Mouse (Mus musculus): Measurements from ENCODE around the gene Mki67.
"Not testable (repeated sequence)": the region's sequence is repeated elsewhere in the genome, so short reads cannot be mapped to it uniquely, and the experiment has no call there.

Mki67 gene

GRCm38 (mm10) chr7:135716968-135717557, 902 bp upstream of the Mki67 start:
- no peak for DNase-seq (ENCODE audit: low read depth)

- DNase-seq (ENCODE audit: low read depth) = peak; percentile 90
Measured at GRCm38 (mm10) chr7:135716445-135716877, 300 bp upstream of the Mki67 start.

GRCm38 (mm10) chr7:135715166-135715565, 995 bp downstream of the Mki67 start:
- no peak for DNase-seq (ENCODE audit: low read depth)

- no peak for DNase-seq (ENCODE audit: low read depth)
Measured at GRCm38 (mm10) chr7:135713326-135713725, 2.8 kb downstream of the Mki67 start.

GRCm38 (mm10) chr7:135712534-135712933, 3.6 kb downstream of the Mki67 start:
- DNase-seq (ENCODE audit: low read depth) = no peak

GRCm38 (mm10) chr7:135710702-135711101, 5.5 kb downstream of the Mki67 start:
- no peak for DNase-seq (ENCODE audit: low read depth)

GRCm38 (mm10) chr7:135705753-135706152, 10.4 kb downstream of the Mki67 start:
- no peak for DNase-seq (ENCODE audit: low read depth)

- no peak for DNase-seq (ENCODE audit: low read depth)
Measured at GRCm38 (mm10) chr7:135705083-135705482, 11.1 kb downstream of the Mki67 start.

- DNase-seq (ENCODE audit: low read depth) = no peak
Measured at GRCm38 (mm10) chr7:135704251-135704650, 11.9 kb downstream of the Mki67 start.

- DNase-seq (ENCODE audit: low read depth) = no peak
Measured at GRCm38 (mm10) chr7:135703600-135704148, 12.5 kb downstream of the Mki67 start.

GRCm38 (mm10) chr7:135699351-135699750, 16.8 kb downstream of the Mki67 start:
- not testable (repeated sequence) for DNase-seq (ENCODE audit: low read depth)

- DNase-seq (ENCODE audit: low read depth) = no peak
Measured at GRCm38 (mm10) chr7:135698362-135698761, 17.8 kb downstream of the Mki67 start.

- not testable (repeated sequence) for DNase-seq (ENCODE audit: low read depth)
Measured at GRCm38 (mm10) chr7:135697021-135697740, 19.0 kb downstream of the Mki67 start.

- DNase-seq (ENCODE audit: low read depth) = no peak
Measured at GRCm38 (mm10) chr7:135696127-135696526, 20.0 kb downstream of the Mki67 start.

GRCm38 (mm10) chr7:135694796-135695195, 21.4 kb downstream of the Mki67 start:
- DNase-seq (ENCODE audit: low read depth) = no peak

- no peak for DNase-seq (ENCODE audit: low read depth)
Measured at GRCm38 (mm10) chr7:135694130-135694529, 22.0 kb downstream of the Mki67 start.

GRCm38 (mm10) chr7:135691941-135692340, 24.2 kb downstream of the Mki67 start:
- DNase-seq (ENCODE audit: low read depth) = no peak

- no peak for DNase-seq (ENCODE audit: low read depth)
Measured at GRCm38 (mm10) chr7:135689396-135689795, 26.8 kb downstream of the Mki67 start.

- DNase-seq (ENCODE audit: low read depth) = no peak
Measured at GRCm38 (mm10) chr7:135684938-135685337, 31.2 kb downstream of the Mki67 start.

GRCm38 (mm10) chr7:135684098-135684497, 32.1 kb downstream of the Mki67 start:
- DNase-seq (ENCODE audit: low read depth) = not testable (repeated sequence)

GRCm38 (mm10) chr7:135680334-135680733, 35.8 kb downstream of the Mki67 start:
- peak; percentile 58 for DNase-seq (ENCODE audit: low read depth)

- DNase-seq (ENCODE audit: low read depth) = no peak
Measured at GRCm38 (mm10) chr7:135676722-135677121, 39.4 kb downstream of the Mki67 start.

GRCm38 (mm10) chr7:135673576-135673975, 42.6 kb downstream of the Mki67 start:
- DNase-seq (ENCODE audit: low read depth) = no peak

All from c-Kit-positive CD71-positive TER-119-negative erythroid progenitor cells, embryonic 14.5 days (primary cell).